Mouse (Mus musculus) intestine, postnatal 0 days (tissue): ENCODE results near the gene Ranbp17. TPM values are rescaled to one million over a fixed set of nuclear protein-coding genes. Genes with fewer than 3 reads are reported as not detected.

ENCODE experiments used
- ATAC-seq: fragments of 200-750 bp; cut with Nextera tagmentation; 2 replicates; pipeline ENCODE4 v1.8.0; 2017; ENCODE audit warnings: mild to moderate bottlenecking, moderate TSS enrichment, moderate library complexity
- H3K27ac ChIP-seq: fragments of 300-500 bp; sonication (generic); 2 replicates; pipeline ENCODE4 v1.5.1; 2014; ENCODE audit warnings: mild to moderate bottlenecking, low read depth, low read length, moderate library complexity
- H3K27me3 ChIP-seq: fragments of 300-500 bp; sonication (generic); replicated peaks from 2 replicates; pipeline ENCODE4 v1.6.1; 2014; ENCODE audit warnings: low read length, mixed read lengths; ENCODE audit not compliant: control insufficient read depth, insufficient read depth
- H3K36me3 ChIP-seq: fragments of 300-500 bp; sonication (generic); 2 replicates; pipeline ENCODE4 v1.6.1; 2014; ENCODE audit warnings: mild to moderate bottlenecking, moderate library complexity; ENCODE audit not compliant: control insufficient read depth, insufficient read depth
- H3K4me1 ChIP-seq: fragments of 300-500 bp; sonication (generic); replicated peaks from 2 replicates; pipeline ENCODE4 v1.6.1; 2014; ENCODE audit warnings: antibody characterized with exemption, low read length, mixed read lengths; ENCODE audit not compliant: control insufficient read depth, insufficient read depth
- H3K4me2 ChIP-seq: fragments of 300-500 bp; sonication (generic); replicated peaks from 2 replicates; pipeline ENCODE4 v1.6.1; 2014; ENCODE audit warnings: low read depth, mild to moderate bottlenecking, moderate library complexity
- H3K4me3 ChIP-seq: fragments of 300-500 bp; sonication (generic); 2 replicates; pipeline ENCODE4 v1.5.1; 2014; ENCODE audit warnings: low read depth, low read length
- H3K9ac ChIP-seq: fragments of 300-500 bp; sonication (generic); 2 replicates; pipeline ENCODE4 v1.6.1; 2014; ENCODE audit warnings: mild to moderate bottlenecking, low read depth, low read length
- H3K9me3 ChIP-seq: fragments of 300-500 bp; sonication (generic); 2 replicates; pipeline ENCODE4 v1.6.1; 2016; ENCODE audit warnings: mixed run types; ENCODE audit not compliant: control insufficient read depth
- CTCF ChIP-seq: sonication (generic); IDR thresholded peaks from 2 replicates; pipeline ENCODE4 v1.5.1; 2016; ENCODE audit warnings: low read depth, mild to moderate bottlenecking, control low read depth, antibody characterized with exemption, moderate library complexity
- WGBS: fragments of 180-500 bp; shearing (Covaris S2); extraction: QIAGEN DNeasy Blood & Tissue Kit; methylation state at CpG from one replicate; pipeline ENCODE4 v1.1.7; 2014; 5-methylcytosine and 5-hydroxymethylcytosine counted together
- polyA plus RNA-seq: library from polyadenylated mRNA; unstranded; fragments of >200 nt; fragmentation: Nextera tagmentation; extraction: Ambion mirVana; gene quantifications from 2 replicates; pipeline ENCODE4 v1.2.1, GENCODE M21; 2015

Ranbp17 gene
- polyA plus RNA-seq, 1 experiment from 2014 or later, result 1.1 TPM

- Histone ChIP-seq H3K27ac (no peak overlapping the region), H3K4me2 (no peak overlapping the region), H3K36me3 (no peaks in the 10 kb centered on the region), H3K4me3 (no peak overlapping the region), H3K9ac (no peak overlapping the region), H3K4me1 (no peaks in the 10 kb centered on the region), H3K9me3 (no peaks in the 10 kb centered on the region), H3K27me3 (no peaks in the 10 kb centered on the region)
- no peak for TF ChIP-seq CTCF
- no peak for ATAC-seq
- 82% methylated on average over 6 of the region's 6 CpGs for WGBS
These were observed 117.3 kb downstream of the Ranbp17 start for GRCm38 (mm10) chr11:33396275-33396674.

DNA sequence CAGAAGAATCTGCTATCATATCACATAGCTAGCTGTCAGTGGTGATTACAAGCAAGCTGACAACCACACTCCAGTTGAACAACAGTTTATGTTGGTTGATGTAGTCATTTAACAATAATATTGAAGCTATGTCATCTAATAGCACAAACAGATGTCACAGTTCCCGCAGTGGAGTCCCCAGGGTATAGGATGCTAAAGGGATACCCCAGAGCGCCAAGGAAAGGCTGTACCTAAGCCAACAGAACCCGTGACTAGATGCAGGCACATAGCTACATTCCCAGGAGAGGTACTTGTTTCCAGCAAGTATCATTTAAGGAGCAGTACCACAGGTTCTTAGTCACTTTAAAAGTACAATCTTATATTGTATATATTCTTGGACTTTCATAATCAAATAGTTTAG is 119.5 kb downstream of the Ranbp17 start:
- no peaks in the 10 kb centered on the region for H3K36me3 ChIP-seq
- no peaks in the 10 kb centered on the region for H3K9me3 ChIP-seq
- no peak for ATAC-seq
- H3K4me2 ChIP-seq, result no peak overlapping the region
- TF ChIP-seq CTCF, result no peak
- H3K4me3 ChIP-seq, result no peak overlapping the region
- 78% methylated on average over 3 of the region's 3 CpGs for WGBS
- H3K27ac ChIP-seq, result no peak overlapping the region
- H3K9ac ChIP-seq, result no peak overlapping the region
- no peaks in the 10 kb centered on the region for H3K4me1 ChIP-seq
- no peaks in the 10 kb centered on the region for H3K27me3 ChIP-seq

- Histone ChIP-seq H3K4me3 (no peak overlapping the region), H3K4me1 (no peaks in the 10 kb centered on the region), H3K36me3 (no peaks in the 10 kb centered on the region), H3K27me3 (no peaks in the 10 kb centered on the region), H3K9me3 (no peaks in the 10 kb centered on the region), H3K27ac (no peak overlapping the region), H3K4me2 (no peak overlapping the region), H3K9ac (no peak overlapping the region)
- no peak for TF ChIP-seq CTCF
- ATAC-seq, result no peak
- 91% methylated on average over 2 of the region's 2 CpGs for WGBS
These were observed 124.9 kb downstream of the Ranbp17 start for GRCm38 (mm10) chr11:33388685-33389084.

- ATAC-seq, result no peak
- no peaks in the 10 kb centered on the region for H3K9me3 ChIP-seq
- no peaks in the 10 kb centered on the region for H3K4me1 ChIP-seq
- H3K4me3 ChIP-seq, result no peak overlapping the region
- no peaks in the 10 kb centered on the region for H3K27me3 ChIP-seq
- TF ChIP-seq CTCF, result no peak
- WGBS, result 69% methylated on average over 5 of the region's 5 CpGs
- no peak overlapping the region for H3K27ac ChIP-seq
- H3K36me3 ChIP-seq, result no peaks in the 10 kb centered on the region
- H3K4me2 ChIP-seq, result no peak overlapping the region
- no peak overlapping the region for H3K9ac ChIP-seq
These were observed 151.7 kb downstream of the Ranbp17 start for GRCm38 (mm10) chr11:33361867-33362266.

DNA sequence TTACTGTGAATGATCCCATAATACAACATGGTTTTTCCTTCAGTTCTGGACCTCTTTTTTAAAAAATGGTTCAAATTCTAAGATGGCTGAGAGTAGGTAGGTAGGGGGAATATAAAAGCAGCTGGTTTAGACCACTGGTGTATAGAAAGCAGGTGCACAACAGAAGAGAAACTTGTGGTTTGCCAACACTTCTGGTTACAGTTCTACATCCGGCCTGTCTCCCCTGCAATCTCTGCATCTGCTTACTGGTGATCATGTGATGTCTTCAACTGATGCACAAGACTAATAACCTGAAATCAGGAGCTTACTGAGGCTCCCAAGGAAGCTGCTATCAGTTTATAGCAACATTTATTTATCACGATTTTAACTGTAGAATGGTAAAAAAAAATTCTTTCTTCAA is 164.3 kb downstream of the Ranbp17 start:
- ATAC-seq, result no peak
- Histone ChIP-seq H3K4me1 (no peaks in the 10 kb centered on the region), H3K4me3 (no peak overlapping the region), H3K4me2 (no peak overlapping the region), H3K9me3 (no peaks in the 10 kb centered on the region), H3K36me3 (no peaks in the 10 kb centered on the region), H3K27ac (no peak overlapping the region), H3K27me3 (no peaks in the 10 kb centered on the region), H3K9ac (no peak overlapping the region)
- no peak for TF ChIP-seq CTCF
- WGBS, result 85% methylated on average over 2 of the region's 2 CpGs

DNA sequence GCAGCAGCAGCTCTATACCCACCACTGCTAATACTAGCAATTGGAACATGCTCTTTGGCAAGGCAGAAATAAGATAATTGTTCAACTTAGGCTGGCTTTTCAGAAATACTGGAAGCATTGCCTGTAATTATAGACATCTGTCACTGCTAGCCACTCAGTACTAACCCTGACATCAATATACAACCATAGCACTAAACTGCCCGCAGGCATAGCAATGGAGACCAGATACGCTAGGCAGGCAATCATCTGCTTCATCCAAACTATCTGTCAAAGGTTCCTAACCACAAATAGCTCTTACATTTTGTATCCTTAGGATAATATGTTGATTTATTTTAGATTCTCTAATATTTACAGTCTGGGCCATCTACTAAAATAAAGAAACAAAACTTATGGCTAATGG is 171.5 kb downstream of the Ranbp17 start:
- 79% methylated on average over 2 of the region's 2 CpGs for WGBS
- no peak for TF ChIP-seq CTCF
- H3K4me3 ChIP-seq, result no peak overlapping the region

DNA sequence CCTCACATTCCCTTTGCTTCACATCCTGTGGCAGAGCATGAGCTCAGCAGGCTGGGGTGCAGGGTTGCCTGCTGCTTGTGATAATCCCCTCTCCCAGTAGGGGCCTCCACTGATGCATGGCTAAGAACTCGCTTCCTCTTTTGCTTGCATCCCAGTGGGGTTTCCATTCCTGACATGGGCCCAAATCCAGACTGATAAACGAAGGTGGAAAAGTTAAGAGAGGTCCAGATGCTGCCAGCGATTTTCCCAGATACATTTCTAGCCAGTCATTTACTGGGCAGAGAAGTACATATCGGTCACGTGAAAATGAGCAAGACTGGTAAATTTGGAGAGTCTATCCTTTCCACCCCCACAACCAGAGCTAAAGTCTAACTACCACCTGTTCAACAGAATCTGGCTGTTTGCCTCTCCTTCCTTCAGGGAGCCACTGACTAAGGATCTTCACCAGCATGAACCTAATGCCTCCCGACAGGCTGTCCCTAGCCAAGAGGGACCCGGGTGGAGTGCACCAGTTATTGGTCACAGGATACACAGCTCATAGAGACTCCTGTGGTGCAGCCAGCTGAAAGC is 176.9 kb downstream of the Ranbp17 start:
- Histone ChIP-seq H3K27ac (no peak overlapping the region), H3K9ac (no peak overlapping the region), H3K4me1 (no peaks in the 10 kb centered on the region), H3K9me3 (no peaks in the 10 kb centered on the region), H3K4me2 (no peak overlapping the region), H3K4me3 (no peak overlapping the region), H3K36me3 (no peaks in the 10 kb centered on the region), H3K27me3 (no peaks in the 10 kb centered on the region)
- no peak for ATAC-seq
- TF ChIP-seq CTCF, result peak; percentile 64
- 56% methylated on average over 7 of the region's 7 CpGs for WGBS

More for the DNA sequence above, 171.5 kb downstream of the Ranbp17 start:
- Histone ChIP-seq H3K4me1 (no peaks in the 10 kb centered on the region), H3K36me3 (no peaks in the 10 kb centered on the region), H3K4me2 (no peak overlapping the region), H3K27ac (no peak overlapping the region), H3K27me3 (no peaks in the 10 kb centered on the region), H3K9ac (no peak overlapping the region), H3K9me3 (no peaks in the 10 kb centered on the region)
- ATAC-seq, result no peak
